Mouse (Mus musculus) small intestine, adult 2 months (tissue): ENCODE data around the gene Slc25a15.

Experiments used
- CTCF ChIP-seq: fragments of 200-500 bp; IDR thresholded peaks from 2 replicates; pipeline ENCODE4 v1.5.1; 2012; ENCODE audit warnings: low read depth, mild to moderate bottlenecking, control low read depth, inconsistent platforms, low read length, moderate library complexity, mixed read lengths; ENCODE audit not compliant: insufficient replicate concordance, insufficient read length; ENCODE audit errors: extremely low read depth
- POLR2A ChIP-seq: fragments of 200-500 bp; IDR thresholded peaks from 2 replicates; pipeline ENCODE4 v1.6.1; 2012; ENCODE audit warnings: low read depth, mild to moderate bottlenecking, control low read depth, inconsistent platforms, low read length, moderate library complexity

- TF ChIP-seq CTCF (no peak), POLR2A (no peak)
These were observed 22.1 kb downstream of the Slc25a15 start for GRCm38 (mm10) chr8:22376311-22376710.
